Mouse (Mus musculus): ENCODE data around the gene Ripk4.

The Ripk4 gene

GRCm38 (mm10) chr16:97734760-97735322, 28.7 kb downstream of the Ripk4 start:
- no peak for DNase-seq

- no peak for DNase-seq
Observed at GRCm38 (mm10) chr16:97733599-97733998, 30.0 kb downstream of the Ripk4 start.

- no peak for DNase-seq
Observed at GRCm38 (mm10) chr16:97730321-97730720, 33.3 kb downstream of the Ripk4 start.

GRCm38 (mm10) chr16:97726436-97726835, 37.2 kb downstream of the Ripk4 start:
- DNase-seq, result no peak

GRCm38 (mm10) chr16:97720093-97720492, 43.5 kb downstream of the Ripk4 start:
- DNase-seq, result no peak

- no peak for DNase-seq
Observed at GRCm38 (mm10) chr16:97719392-97719983, 44.1 kb downstream of the Ripk4 start.

- no peak for DNase-seq
Observed at GRCm38 (mm10) chr16:97716567-97716966, 47.0 kb downstream of the Ripk4 start.

GRCm38 (mm10) chr16:97712129-97712528, 51.5 kb downstream of the Ripk4 start:
- DNase-seq, result no peak

DNA sequence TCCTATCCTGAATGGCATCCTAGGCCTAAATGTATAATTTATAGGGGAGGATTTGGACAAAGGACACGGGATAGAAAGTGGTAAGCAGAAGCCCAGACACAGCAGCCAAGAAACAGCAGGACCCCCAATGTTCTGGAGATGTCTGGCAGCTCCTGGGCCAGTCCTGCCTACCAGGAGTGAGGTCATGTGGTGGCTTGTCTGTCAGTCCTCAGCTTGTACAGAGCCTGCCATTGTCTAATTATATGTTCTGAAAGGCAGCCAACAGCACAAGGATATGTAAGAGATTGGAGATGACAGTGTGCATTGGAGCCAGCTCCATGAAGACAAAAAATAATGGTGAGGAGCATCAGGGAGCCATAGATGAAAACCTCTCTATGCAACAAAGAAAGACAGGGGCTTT, 61.7 kb downstream of the Ripk4 start:
- no peak for DNase-seq

GRCm38 (mm10) chr16:97697769-97698168, 65.8 kb downstream of the Ripk4 start:
- DNase-seq, result no peak

DNA sequence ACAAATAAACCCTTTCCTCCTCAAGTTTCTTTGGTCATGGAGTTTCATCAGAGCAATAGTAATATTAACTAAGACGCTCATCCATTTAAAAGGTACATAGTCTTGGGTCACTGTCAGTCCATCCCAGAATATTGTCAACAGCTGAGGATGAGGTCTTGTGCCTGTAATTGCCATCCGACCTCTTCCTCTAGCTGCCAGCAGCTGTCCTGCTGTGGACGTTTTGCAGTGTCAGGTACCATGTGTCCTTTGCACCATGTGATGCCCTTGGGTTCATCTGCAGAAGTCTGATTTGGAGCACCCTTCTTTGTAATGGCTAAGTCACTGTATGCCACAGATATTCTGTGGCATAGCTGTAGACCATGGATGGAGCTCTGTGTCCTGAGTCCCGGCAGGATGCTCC, 67.9 kb downstream of the Ripk4 start:
- no peak for DNase-seq

All from right cerebral cortex, postnatal 4 days (tissue).